Mouse (Mus musculus): Measurements from ENCODE around the gene Pfn4. TPM values are rescaled to one million over a fixed set of nuclear protein-coding genes. Genes with fewer than 3 reads are reported as not detected.
A peak's percentile ranks its signal among the peaks of the same experiment; 100 is the strongest.
"Not testable (repeated sequence)": the region's sequence is repeated elsewhere in the genome, so short reads cannot be mapped to it uniquely, and the experiment has no call there.

Pfn4 gene
- polyA plus RNA-seq, 1 experiment from 2014 or later = 4.1 TPM

- Histone ChIP-seq H3K9me3 (ENCODE audit: control insufficient read depth, low read length) (no peaks in the 10 kb centered on the region), H3K27me3 (ENCODE audit: control insufficient read depth, insufficient read depth, low read length) (no peaks in the 10 kb centered on the region), H3K4me1 (ENCODE audit: control insufficient read depth, insufficient read depth, low read length) (no peaks in the 10 kb centered on the region), H3K9ac (ENCODE audit: low read length) (no peak overlapping the region), H3K4me2 (ENCODE audit: low read depth) (no peak overlapping the region), H3K4me3 (ENCODE audit: low read depth, low read length) (no peak overlapping the region), H3K36me3 (ENCODE audit: control insufficient read depth, insufficient read depth, low read length) (no peaks in the 10 kb centered on the region), H3K27ac (ENCODE audit: low read depth, low read length) (no peak overlapping the region)
- WGBS = 86% methylated on average over 1 of the region's 1 CpGs
- DNase-seq (ENCODE audit: low spot score) = no peak
- no peak for ATAC-seq (ENCODE audit: insufficient read depth, low FRiP score, low TSS enrichment)
These were observed 12.4 kb downstream of the Pfn4 start for GRCm38 (mm10) chr12:4781270-4781669.

- H3K4me2 ChIP-seq (ENCODE audit: low read depth); H3K9ac ChIP-seq (ENCODE audit: low read length); H3K36me3 ChIP-seq (ENCODE audit: control insufficient read depth, insufficient read depth, low read length); H3K4me1 ChIP-seq (ENCODE audit: control insufficient read depth, insufficient read depth, low read length); DNase-seq (ENCODE audit: low spot score); ATAC-seq (ENCODE audit: insufficient read depth, low FRiP score, low TSS enrichment); H3K27ac ChIP-seq (ENCODE audit: low read depth, low read length); H3K27me3 ChIP-seq (ENCODE audit: control insufficient read depth, insufficient read depth, low read length); H3K4me3 ChIP-seq (ENCODE audit: low read depth, low read length); H3K9me3 ChIP-seq (ENCODE audit: control insufficient read depth, low read length): not testable (repeated sequence)
- 90% methylated on average over 9 of the region's 9 CpGs for WGBS
These were observed 13.0 kb downstream of the Pfn4 start for GRCm38 (mm10) chr12:4781725-4782404.

GRCm38 (mm10) chr12:4783598-4783997 is 14.8 kb downstream of the Pfn4 start:
- 65% methylated on average over 5 of the region's 5 CpGs for WGBS
- ATAC-seq (ENCODE audit: insufficient read depth, low FRiP score, low TSS enrichment) (no peak), DNase-seq (ENCODE audit: low spot score) (peak; percentile 10)
- Histone ChIP-seq H3K9me3 (ENCODE audit: control insufficient read depth, low read length) (no peaks in the 10 kb centered on the region), H3K36me3 (ENCODE audit: control insufficient read depth, insufficient read depth, low read length) (no peaks in the 10 kb centered on the region), H3K27ac (ENCODE audit: low read depth, low read length) (no peak overlapping the region), H3K4me1 (ENCODE audit: control insufficient read depth, insufficient read depth, low read length) (no peaks in the 10 kb centered on the region), H3K9ac (ENCODE audit: low read length) (no peak overlapping the region), H3K4me3 (ENCODE audit: low read depth, low read length) (no peak overlapping the region), H3K4me2 (ENCODE audit: low read depth) (no peak overlapping the region), H3K27me3 (ENCODE audit: control insufficient read depth, insufficient read depth, low read length) (no peaks in the 10 kb centered on the region)

- H3K4me1 ChIP-seq (ENCODE audit: control insufficient read depth, insufficient read depth, low read length) = no peaks in the 10 kb centered on the region
- no peak for ATAC-seq (ENCODE audit: insufficient read depth, low FRiP score, low TSS enrichment)
- no peak overlapping the region for H3K4me2 ChIP-seq (ENCODE audit: low read depth)
- no peak overlapping the region for H3K4me3 ChIP-seq (ENCODE audit: low read depth, low read length)
- 80% methylated on average over 2 of the region's 2 CpGs for WGBS
- no peaks in the 10 kb centered on the region for H3K36me3 ChIP-seq (ENCODE audit: control insufficient read depth, insufficient read depth, low read length)
- H3K9ac ChIP-seq (ENCODE audit: low read length) = no peak overlapping the region
- no peak for DNase-seq (ENCODE audit: low spot score)
- H3K9me3 ChIP-seq (ENCODE audit: control insufficient read depth, low read length) = no peaks in the 10 kb centered on the region
- no peak overlapping the region for H3K27ac ChIP-seq (ENCODE audit: low read depth, low read length)
- no peaks in the 10 kb centered on the region for H3K27me3 ChIP-seq (ENCODE audit: control insufficient read depth, insufficient read depth, low read length)
These were observed 15.6 kb downstream of the Pfn4 start for GRCm38 (mm10) chr12:4784466-4784865.

- H3K4me2 ChIP-seq (ENCODE audit: low read depth); H3K4me1 ChIP-seq (ENCODE audit: control insufficient read depth, insufficient read depth, low read length); H3K27ac ChIP-seq (ENCODE audit: low read depth, low read length); H3K4me3 ChIP-seq (ENCODE audit: low read depth, low read length); ATAC-seq (ENCODE audit: insufficient read depth, low FRiP score, low TSS enrichment); H3K9ac ChIP-seq (ENCODE audit: low read length); DNase-seq (ENCODE audit: low spot score); H3K27me3 ChIP-seq (ENCODE audit: control insufficient read depth, insufficient read depth, low read length); H3K36me3 ChIP-seq (ENCODE audit: control insufficient read depth, insufficient read depth, low read length); H3K9me3 ChIP-seq (ENCODE audit: control insufficient read depth, low read length): not testable (repeated sequence)
- WGBS = 93% methylated on average over 25 of the region's 25 CpGs
These were observed 19.3 kb downstream of the Pfn4 start for GRCm38 (mm10) chr12:4788128-4788527.

- DNase-seq (ENCODE audit: low spot score) (no peak), ATAC-seq (ENCODE audit: insufficient read depth, low FRiP score, low TSS enrichment) (no peak)
- Histone ChIP-seq H3K4me3 (ENCODE audit: low read depth, low read length) (no peak overlapping the region), H3K4me1 (ENCODE audit: control insufficient read depth, insufficient read depth, low read length) (no peaks in the 10 kb centered on the region), H3K9me3 (ENCODE audit: control insufficient read depth, low read length) (no peaks in the 10 kb centered on the region), H3K27me3 (ENCODE audit: control insufficient read depth, insufficient read depth, low read length) (no peaks in the 10 kb centered on the region), H3K36me3 (ENCODE audit: control insufficient read depth, insufficient read depth, low read length) (no peaks in the 10 kb centered on the region), H3K4me2 (ENCODE audit: low read depth) (no peak overlapping the region), H3K27ac (ENCODE audit: low read depth, low read length) (no peak overlapping the region), H3K9ac (ENCODE audit: low read length) (no peak overlapping the region)
- WGBS = 73% methylated on average over 1 of the region's 1 CpGs
These were observed 24.9 kb downstream of the Pfn4 start for GRCm38 (mm10) chr12:4793718-4794117.

- not testable (repeated sequence) for H3K27me3 ChIP-seq (ENCODE audit: control insufficient read depth, insufficient read depth, low read length); H3K27ac ChIP-seq (ENCODE audit: low read depth, low read length); H3K4me1 ChIP-seq (ENCODE audit: control insufficient read depth, insufficient read depth, low read length); ATAC-seq (ENCODE audit: insufficient read depth, low FRiP score, low TSS enrichment); H3K9ac ChIP-seq (ENCODE audit: low read length); DNase-seq (ENCODE audit: low spot score); H3K9me3 ChIP-seq (ENCODE audit: control insufficient read depth, low read length); H3K4me3 ChIP-seq (ENCODE audit: low read depth, low read length); H3K4me2 ChIP-seq (ENCODE audit: low read depth); H3K36me3 ChIP-seq (ENCODE audit: control insufficient read depth, insufficient read depth, low read length)
- WGBS = 80% methylated on average over 6 of the region's 6 CpGs
These were observed 28.6 kb downstream of the Pfn4 start for GRCm38 (mm10) chr12:4797471-4797870.

- no peak for DNase-seq (ENCODE audit: low spot score)
- no peak overlapping the region for H3K27ac ChIP-seq (ENCODE audit: low read depth, low read length)
- no peaks in the 10 kb centered on the region for H3K36me3 ChIP-seq (ENCODE audit: control insufficient read depth, insufficient read depth, low read length)
- H3K27me3 ChIP-seq (ENCODE audit: control insufficient read depth, insufficient read depth, low read length) = no peaks in the 10 kb centered on the region
- WGBS = 77% methylated on average over 4 of the region's 4 CpGs
- H3K4me3 ChIP-seq (ENCODE audit: low read depth, low read length) = no peak overlapping the region
- ATAC-seq (ENCODE audit: insufficient read depth, low FRiP score, low TSS enrichment) = no peak
- no peak overlapping the region for H3K9ac ChIP-seq (ENCODE audit: low read length)
- no peaks in the 10 kb centered on the region for H3K9me3 ChIP-seq (ENCODE audit: control insufficient read depth, low read length)
- no peaks in the 10 kb centered on the region for H3K4me1 ChIP-seq (ENCODE audit: control insufficient read depth, insufficient read depth, low read length)
- H3K4me2 ChIP-seq (ENCODE audit: low read depth) = no peak overlapping the region
These were observed 42.2 kb downstream of the Pfn4 start for GRCm38 (mm10) chr12:4811036-4811435.

GRCm38 (mm10) chr12:4811705-4812104 is 42.9 kb downstream of the Pfn4 start:
- H3K4me3 ChIP-seq (ENCODE audit: low read depth, low read length) = no peak overlapping the region
- H3K36me3 ChIP-seq (ENCODE audit: control insufficient read depth, insufficient read depth, low read length) = no peaks in the 10 kb centered on the region
- ATAC-seq (ENCODE audit: insufficient read depth, low FRiP score, low TSS enrichment) (no peak), DNase-seq (ENCODE audit: low spot score) (no peak)
- WGBS = 68% methylated on average over 3 of the region's 3 CpGs
- H3K4me2 ChIP-seq (ENCODE audit: low read depth) = no peak overlapping the region
- H3K27me3 ChIP-seq (ENCODE audit: control insufficient read depth, insufficient read depth, low read length) = no peaks in the 10 kb centered on the region
- no peak overlapping the region for H3K9ac ChIP-seq (ENCODE audit: low read length)
- H3K9me3 ChIP-seq (ENCODE audit: control insufficient read depth, low read length) = no peaks in the 10 kb centered on the region
- no peaks in the 10 kb centered on the region for H3K4me1 ChIP-seq (ENCODE audit: control insufficient read depth, insufficient read depth, low read length)
- no peak overlapping the region for H3K27ac ChIP-seq (ENCODE audit: low read depth, low read length)
